Mouse (Mus musculus): ENCODE data around the gene Lrrk2.

Lrrk2 gene

DNA sequence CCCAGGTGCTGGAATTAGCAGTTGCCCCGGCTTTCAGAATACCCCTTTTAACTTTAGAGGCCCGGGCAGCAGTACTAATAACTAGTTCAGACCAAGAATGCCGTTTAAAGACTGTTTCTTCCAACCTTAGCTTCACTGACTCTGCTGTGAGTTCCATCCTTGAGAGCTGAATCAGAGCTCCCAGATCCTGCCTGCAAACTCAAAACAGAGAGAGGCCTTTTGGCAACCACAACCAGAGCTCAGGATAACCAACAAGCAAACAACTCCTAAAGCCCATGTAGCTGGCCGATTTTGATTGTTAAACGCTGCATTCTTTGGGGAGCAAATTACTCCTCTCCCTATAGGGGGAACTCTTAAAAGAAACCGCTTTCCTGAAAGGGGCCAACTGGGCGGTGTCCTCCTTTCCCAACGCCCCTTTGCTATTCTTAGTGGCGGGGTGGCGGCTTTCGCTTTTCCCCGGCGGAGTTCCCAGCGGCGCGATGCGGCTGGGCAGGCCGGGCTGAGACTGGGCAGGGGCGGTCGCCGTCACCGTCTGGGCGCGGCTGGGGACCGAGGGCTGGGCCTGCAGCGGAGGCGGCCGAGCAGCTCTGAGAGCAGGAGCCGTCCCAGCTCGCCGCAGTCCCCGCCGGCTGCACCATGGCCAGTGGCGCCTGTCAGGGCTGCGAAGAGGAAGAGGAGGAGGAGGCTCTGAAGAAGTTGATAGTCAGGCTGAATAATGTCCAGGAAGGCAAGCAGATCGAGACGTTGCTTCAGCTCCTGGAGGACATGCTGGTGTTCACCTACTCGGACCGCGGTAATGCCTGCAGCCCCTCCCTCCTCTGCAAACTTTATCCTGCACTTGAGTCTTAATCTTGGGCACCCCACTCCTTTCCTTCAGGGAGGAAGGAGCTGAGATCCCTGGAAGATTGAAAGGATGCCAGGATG is at the start of gene Lrrk2:
TSS of gene Lrrk2 (plus strand) at position 531 of the 924 bp plus-strand sequence.
- DNase-seq, result peak; percentile 93

DNA sequence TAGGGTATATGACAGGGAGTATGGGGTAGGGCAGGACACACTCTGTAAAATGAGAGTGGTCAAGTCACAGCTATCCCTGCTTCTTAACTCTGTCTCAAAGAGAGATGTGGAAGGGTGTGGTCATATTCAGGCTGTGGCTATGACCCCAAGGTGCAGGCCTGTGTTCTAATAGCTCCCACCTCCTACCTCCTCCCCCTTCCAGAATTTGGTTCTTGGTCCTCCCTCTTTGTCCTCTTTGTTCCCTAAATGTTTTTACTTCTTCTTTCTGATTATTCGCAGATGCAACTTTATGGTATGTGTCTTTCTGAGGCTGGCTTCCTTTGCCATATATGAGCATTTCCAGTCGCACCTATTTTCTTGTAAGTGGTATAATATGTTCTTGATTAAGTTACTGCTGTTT is 48.5 kb upstream of the Lrrk2 start:
- no peak for DNase-seq

DNA sequence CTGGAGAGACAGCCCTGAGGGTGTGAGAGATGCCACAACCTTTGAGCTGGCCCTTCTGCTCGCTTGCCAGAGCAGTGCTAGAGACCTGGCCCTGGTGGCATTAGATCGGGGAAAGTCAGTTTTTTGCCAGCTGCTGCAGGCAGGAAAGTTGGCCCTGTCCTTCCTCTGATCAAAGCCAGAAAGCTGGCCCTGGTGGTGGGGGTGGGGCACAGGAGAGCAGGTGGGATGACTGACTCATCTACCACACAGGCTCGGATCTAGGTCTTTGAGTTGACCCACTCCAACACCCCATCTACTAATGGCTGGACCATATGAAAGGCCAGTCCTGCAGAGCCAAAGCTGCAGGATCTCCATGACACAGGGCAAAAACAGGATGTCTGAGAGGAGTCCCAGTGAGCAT is 43.8 kb upstream of the Lrrk2 start:
- no peak for DNase-seq

DNA sequence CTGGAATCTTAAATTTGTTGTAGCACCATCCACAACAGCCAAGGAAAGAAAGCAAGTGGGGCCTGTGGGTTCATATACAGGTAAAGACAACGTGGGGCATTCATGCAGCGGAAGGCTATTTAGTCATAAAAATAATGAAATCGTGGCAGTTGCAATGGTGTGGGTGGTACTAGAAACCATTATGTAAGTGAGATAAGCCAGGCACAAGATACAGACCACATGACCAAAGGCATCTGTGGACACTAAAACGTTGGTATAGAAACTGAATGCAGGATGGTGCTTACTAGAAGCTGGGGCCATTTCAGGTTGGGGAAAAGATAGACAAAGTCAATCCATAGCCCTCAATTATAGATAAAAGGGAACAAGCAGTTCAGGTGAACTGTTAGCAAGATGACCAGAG is 40.5 kb upstream of the Lrrk2 start:
- DNase-seq, result no peak

DNA sequence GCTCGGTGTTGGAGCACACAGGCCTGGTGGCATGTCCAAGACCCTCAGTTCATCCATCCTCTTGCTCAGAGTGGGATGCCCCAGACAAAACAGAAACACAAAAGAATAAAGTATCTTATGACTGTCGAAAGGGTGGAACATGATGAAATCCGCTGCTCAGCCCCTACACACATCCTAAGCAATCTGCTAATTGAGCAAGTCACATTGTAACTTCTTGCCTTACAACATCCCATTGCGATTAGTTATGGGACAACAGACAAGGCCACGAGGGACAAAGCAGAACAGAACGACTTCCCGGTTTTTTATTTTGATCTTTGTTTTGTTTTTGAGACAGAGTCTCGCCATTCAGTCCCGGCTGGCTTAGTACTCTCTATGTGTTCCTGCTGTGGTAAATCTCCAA is 39.9 kb upstream of the Lrrk2 start:
- no peak for DNase-seq

DNA sequence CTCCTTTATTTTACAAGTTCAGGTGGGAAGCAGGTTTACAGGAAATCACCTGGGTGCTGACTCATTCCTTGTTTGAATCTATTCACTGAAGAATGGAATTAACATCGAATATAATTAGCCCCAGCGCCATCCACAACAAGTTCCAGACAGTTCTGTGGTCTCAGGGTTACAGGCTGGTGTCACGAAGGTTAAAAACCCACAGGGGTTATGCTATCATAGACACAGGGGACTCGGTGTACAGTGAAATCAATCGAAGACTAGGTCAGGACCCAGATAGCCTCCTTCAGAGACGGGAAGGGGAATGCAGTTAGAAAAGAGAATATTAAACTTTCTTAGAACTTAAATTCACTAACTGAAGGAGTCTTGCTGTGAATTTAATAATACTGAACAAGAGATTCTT is 39.2 kb upstream of the Lrrk2 start:
- DNase-seq, result no peak

DNA sequence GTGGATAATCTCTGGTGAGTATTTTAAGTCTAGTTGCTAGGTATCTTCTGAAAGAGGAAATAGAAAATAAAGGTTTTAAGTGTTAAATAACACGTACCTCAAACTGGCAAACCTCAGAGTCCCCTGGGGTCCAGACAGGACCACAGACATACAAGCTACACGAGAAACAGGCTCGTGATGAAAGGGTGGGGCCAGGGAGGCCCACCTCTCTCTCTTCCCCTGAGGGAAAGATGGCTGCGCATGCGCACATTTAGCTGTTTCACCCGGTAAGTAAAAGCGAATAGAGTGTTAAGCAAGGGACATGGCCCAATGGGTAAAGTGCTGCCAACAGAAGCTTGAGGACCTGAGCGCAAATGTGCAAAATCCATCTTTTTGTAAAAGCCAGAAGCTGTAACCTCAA is 38.7 kb upstream of the Lrrk2 start:
- DNase-seq, result no peak

DNA sequence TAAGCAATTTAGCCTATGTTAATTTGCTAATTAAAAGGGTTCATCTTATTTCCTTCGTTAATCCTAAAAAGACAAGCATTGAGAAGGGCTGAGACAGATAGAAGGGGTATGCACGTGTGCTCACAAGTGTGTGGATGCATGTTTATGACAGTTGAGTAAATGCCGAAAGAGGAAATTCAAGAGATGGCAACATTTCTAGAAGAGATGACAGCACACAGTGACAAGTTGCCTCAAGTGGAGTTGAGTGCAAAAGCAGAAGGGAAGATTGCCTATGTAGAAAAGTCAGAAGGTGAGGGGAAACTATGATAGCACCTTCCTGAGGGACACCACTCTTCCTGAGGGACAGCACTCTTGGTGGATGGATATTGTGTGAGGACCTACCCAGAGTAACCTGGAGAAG is 31.3 kb upstream of the Lrrk2 start:
- DNase-seq, result no peak

DNA sequence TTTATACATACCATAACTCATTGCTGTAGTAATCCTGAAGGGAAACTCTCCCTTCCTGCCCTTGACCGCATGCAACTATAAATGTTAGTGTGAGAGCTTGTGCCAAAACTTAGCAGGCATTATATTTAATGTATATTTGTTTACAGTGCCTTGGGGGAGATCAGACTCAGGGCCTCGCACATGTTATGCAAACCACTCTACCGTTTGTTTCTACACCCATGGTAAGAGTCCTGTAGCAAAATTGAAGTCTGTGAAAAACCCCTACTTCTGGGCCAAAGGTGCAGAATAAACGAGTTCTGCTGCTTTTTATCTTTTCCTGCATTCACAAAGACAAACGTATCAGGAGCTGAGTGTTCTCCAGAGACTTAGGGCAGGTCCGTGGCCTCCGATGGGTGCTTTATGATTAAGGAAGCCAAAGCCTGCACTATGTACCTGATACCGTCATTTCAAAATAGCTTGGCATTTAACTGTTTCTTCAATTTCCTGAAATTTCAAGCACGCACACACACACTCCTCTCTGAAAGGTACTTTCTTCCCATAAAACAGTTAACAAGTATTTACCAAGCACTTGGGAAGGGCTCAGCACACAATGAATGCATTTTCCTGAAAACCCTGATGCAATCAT is 30.2 kb upstream of the Lrrk2 start:
- DNase-seq, result no peak

DNA sequence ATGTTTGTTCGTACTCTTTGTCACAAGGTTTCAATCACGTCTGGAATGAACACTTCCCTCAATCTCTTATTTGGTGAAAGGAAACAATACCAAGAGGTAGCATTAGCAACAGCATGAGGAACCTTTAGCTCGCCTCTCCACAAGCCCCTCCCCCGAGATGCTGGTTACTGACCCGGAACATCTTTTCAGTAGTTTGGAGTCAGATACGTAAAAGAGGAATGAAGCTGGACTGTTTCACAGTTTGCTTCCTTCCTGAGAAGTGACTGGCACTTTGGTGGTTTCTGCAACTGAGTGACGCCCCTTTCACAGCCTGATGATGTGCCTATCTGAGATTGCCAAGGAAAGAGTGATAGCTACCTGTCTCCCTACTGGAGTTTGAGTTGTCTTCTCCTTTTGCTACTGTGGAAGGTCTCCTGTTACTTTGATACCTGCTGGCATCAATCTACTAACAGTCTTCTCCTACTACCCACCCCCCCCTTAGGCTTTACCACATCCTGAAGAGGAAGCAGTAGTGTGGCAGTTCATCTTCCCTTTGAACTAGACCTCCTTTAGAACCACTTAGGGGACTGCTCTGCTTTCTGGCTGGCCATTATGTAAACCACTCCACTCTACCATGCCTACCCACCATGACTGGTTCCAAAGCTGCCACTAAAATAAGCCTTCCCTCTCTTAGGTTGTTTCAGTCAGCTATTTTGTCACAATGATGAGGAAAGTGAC is 29.2 kb upstream of the Lrrk2 start:
- DNase-seq, result no peak

DNA sequence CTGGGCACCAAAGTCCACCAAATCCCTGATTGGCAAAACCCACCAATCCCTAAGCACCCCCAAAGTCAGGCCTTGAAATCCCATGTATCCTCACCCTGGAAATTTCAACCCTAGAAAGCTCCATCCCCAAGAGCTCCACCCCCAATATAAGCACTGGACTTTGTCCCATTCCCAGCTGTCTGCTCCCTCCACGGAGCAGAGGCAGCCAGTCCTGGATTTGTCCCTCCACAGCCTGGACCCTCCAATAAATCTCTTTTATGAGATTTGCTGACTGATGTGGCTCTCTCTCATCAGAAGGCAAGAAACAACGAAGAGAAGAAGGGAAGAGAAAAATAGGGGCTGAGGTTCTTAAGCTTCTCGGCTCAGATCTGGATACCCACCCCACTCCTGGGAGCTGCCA is 22.7 kb upstream of the Lrrk2 start:
- peak; percentile 24 for DNase-seq

DNA sequence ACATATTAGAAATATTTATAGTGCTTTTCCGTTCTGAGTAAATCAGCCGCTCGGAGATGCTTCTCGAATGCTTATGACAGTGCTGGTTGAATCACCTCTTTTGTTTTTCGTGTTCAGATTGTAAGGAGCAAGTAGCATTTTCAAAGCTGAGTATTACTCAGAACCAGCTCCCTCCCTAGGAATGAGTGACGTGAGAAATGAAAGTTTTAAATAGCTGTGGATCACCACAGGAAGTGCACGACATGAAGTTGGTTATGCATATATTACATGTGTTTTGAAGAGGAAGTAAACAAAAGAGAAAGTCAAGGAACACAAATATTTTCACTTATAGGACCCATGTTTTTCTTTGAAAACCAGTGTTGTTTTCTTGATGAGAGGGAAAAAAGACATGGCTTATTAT is 21.5 kb upstream of the Lrrk2 start:
- DNase-seq, result no peak

DNA sequence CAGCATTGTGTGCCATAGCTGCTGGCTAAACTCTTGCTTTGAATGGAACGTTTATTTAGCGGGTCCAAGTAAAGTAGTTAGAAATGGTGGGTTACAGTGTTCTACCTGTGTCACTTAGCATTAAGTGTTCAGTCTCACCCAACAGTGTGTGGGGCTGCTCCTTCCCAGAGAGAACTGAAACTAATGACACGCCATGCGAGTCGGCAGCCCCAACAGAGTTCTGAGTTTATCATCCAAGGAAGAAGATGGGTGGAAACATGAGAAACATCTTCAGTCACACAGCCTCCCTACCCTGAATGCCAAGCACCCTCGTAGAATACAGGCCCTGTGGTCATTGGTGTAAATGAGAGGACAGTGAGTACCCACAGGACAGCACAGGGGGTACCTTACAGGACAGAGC is 14.7 kb upstream of the Lrrk2 start:
- no peak for DNase-seq

DNA sequence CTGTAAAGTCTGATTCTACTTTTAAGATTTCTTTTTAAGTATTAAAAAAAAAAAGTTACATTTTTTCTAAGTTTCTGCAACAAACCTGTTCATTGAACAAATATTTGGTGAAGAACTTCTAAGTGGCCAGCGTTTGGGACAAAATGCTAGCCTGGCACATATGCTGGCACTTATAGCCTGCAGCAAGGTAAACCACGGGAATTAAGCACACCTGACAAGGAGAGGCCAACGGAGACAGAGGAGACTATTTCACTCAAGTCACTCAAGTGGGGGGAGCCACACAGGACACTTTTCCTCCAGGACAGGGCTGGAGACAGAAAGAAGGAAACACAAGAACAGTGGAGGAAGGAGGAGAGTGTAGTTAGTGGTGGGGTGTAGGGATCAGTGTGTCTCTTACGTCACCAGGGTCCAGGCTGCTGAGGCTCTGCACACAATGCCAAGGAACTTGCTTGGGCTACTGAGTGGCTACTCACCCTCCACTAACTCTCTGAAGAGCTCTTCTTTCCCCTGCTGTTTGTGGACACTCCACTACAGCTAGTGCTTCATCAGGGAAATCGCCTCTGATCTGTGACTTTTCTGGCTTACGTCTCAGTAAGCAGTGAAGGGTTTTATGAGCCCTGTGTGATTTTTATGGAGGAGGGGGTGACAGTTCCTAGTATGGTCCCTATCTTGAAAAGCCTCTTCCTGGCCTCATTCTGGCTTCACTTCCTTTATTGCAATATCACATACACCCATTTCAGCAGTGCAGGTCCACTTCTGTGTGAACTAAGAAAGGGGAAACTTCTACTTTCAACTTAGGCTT is 12.5 kb upstream of the Lrrk2 start:
- no peak for DNase-seq

DNA sequence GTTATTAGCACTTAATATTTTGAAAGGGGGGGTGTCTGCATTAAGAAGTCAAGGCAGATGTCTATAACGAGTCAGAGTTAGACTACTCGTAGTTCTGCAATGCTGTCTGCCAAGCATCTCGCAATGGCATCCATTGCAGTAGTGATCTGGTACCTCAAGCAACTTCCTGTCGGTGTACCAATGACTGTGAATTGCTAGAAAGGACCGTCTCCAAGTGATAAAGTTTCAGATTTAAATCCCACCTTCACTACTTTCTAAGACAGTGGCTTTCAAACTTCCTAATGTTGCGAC is 12.0 kb upstream of the Lrrk2 start:
- DNase-seq, result no peak

DNA sequence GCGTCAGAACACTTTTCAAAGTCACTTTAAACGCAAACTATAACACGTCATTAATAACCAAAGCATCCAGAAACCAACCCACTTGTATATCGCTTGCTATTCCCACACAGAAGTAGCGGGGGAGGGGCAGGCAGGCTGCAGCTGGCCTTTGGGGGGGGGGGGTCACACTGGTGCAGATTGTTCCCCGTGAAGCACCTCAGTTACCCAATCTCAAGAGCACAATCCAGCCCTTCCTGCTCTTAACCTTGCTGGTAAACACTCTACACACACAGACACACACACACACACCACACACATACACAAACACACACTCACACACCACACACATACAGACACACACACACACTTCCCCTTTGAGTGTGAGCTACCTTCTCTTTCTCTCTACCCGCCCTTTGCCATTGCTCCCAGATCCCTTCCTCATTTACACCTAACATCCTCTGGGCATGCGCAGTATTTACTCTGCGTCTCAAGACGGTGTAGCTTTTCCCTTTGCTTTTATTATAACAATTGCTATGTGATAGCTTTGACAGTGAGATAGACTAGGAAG is 8.3 kb upstream of the Lrrk2 start:
- no peak for DNase-seq

DNA sequence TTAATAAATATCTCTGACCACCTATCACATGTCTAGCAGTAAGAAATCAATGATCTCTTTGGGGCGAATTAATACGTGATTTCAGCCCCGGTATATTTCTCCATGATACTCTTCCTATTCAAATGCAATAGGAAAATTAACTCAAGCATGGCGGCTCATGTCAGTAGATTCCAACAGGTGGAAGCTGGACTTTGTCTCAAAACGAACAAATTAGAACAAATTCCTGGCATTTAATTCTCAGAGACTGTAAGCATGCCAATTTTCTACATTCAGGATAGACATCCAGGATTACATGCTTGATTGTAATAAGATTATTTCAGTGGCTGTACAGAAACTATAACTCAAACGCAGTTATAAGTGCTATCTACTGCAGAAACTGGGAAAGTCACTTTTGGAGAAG is 7.4 kb upstream of the Lrrk2 start:
- DNase-seq, result no peak

DNA sequence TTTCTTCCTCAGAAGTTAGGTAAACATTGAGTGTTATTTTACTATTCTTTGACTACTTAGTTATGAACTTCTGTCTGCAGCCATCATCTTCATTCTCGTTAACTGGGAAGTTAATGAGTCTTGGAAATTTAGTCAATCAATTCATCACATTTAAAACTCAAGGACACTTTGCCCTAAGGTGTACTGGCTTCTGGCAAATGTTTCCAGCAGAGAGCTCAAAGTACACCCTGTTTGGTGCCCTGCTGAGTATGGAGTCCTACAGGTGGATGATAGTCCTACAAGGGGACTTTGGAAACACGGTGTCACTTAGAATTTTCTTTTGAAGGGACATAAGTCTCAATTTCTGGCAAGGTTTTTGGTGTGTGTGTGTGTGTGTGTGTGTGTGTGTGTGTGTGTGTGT is 1.8 kb upstream of the Lrrk2 start:
- DNase-seq, result peak; percentile 30

DNA sequence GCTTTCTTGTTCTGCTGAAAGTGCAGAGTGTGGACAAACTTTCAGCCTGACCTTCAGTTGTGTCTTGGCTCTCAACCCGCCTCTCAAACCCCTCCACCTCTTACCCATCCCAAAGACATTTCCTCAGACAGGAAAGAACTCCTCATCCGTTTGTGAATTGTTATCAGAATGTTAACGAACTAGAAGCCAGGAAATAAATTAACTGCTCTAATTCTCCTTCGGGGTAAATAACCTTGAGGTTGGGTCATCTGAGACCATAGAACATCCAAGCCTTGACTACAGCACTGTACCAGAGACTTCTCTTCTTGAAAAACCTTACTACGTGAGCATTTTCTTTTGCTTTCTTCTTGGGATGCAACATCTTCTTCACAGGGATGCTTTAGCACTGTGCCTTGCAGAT is 988 bp upstream of the Lrrk2 start:
- DNase-seq, result peak; percentile 8

DNA sequence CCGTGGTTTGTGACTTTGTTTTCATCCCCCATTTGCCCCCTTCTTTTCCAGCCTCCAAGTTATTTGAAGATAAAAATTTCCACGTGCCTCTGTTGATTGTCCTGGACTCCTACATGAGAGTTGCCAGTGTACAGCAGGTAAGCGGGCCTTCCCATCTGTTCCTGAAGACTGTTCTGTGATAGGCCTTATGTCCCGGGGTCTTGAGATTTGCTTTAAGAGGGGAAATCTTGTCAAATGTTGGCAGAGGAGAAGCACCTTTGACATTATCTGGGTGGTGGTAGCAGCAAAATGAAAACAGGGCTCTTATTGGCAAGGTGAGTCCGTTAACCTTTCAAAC is 562 bp downstream of the Lrrk2 start:
- no peak for DNase-seq

DNA sequence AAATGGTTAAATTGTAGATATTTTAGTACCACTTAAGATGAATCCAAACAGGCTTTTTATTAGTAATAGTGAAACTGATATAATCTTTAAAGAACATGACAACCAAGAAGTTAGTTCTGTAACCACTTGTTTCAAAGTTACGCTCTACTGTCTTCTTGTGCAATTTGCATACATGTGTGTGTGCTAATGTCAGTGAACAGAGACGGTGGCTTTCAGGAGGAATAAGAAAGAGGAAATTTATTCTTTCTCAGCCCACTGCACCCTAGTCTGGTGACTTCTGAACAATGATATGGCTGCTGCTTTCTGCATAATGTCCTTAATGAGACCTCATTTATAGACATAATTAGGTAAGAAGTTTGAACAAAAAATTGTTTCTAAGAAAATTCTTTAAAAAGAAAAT is 7.1 kb downstream of the Lrrk2 start:
- DNase-seq, result no peak

DNA sequence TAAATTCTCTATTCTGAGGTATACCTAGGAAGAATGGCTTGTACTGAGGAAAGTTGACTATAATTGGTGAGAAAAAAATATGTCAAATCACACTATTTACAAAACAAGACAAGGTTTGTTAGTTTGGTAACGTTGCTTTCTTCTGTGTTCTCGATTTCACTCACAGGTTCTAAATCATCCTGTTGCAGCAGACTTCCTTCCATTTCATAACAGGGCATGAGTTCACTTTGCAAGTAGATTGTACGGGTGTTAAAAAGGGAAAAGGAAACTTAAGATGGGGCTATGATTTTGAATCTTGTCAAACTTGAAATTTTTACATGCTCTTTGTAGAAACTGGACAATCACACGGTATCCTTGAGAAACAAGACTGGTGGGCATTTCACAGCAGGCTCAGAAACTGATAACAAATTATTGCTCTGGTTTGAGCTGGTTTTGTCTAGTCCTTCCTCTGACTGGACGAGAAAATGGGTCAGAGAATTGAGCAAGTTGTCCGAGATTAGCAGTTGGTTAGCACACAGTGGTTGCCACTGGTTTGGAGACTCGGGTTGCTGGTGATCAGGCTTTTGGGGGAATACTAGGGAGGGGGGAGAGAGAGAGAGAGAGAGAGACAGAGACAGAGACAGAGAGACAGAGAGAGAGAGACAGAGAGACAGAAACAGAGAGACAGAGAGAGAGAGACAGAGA is 13.0 kb downstream of the Lrrk2 start:
- DNase-seq, result no peak

DNA sequence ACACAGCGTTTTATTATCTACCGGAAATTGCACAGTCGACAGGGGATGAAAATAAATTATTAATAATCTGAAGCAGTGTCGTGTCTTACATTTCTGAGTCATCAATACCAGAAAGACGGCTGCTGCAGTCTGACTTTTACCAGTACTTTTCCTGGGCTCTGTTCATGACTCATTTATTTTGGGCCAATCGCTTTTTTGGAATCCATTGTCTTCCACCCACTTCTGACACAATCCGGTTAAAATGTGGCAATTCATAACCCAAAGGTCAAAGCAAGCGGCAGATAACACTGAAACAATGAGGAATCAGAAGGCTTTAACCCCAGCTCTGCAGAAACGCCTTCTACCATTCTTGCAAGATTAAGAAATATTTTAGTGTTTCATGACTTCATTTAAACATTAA is 17.7 kb downstream of the Lrrk2 start:
- no peak for DNase-seq

Data from kidney, postnatal 10 days (tissue).